Mouse (Mus musculus) spleen, postnatal 36 days (tissue): ENCODE measurements at regions not wholly inside any gene's neighbourhood (a gene's known extent, or its start where the extent isn't known, plus 50 kb on each side); places are given as distances from the start of the nearest gene placed in this dataset.
"Not testable (repeated sequence)": the region's sequence is repeated elsewhere in the genome, so short reads cannot be mapped to it uniquely, and the experiment has no call there.

ENCODE experiments used
- DNase-seq, 2 experiments: peaks; one replicate each; pipeline ENCODE4 v3.0.0; 2022; ENCODE audit warnings: low spot score in 2 of 2, mixed read lengths in 1 of 2

- no peak for DNase-seq
These were observed 51.8 kb downstream of the Gm5426 start for GRCm38 (mm10) chr10:96188168-96188567.

GRCm38 (mm10) chr10:96190168-96190987 lies 54.0 kb downstream of the Gm5426 start:
- DNase-seq: no peak

- DNase-seq: peak; percentile 71 to 74
These were observed 64.7 kb downstream of the Gm5426 start for GRCm38 (mm10) chr10:96200932-96201641.

GRCm38 (mm10) chr10:96201891-96202290 lies 65.5 kb downstream of the Gm5426 start:
- no peak for DNase-seq

- DNase-seq: no peak
These were observed 66.5 kb downstream of the Gm5426 start for GRCm38 (mm10) chr10:96202871-96203270.

- DNase-seq: no peak
These were observed 67.8 kb downstream of the Gm5426 start for GRCm38 (mm10) chr10:96204198-96204597.

- no peak for DNase-seq
These were observed 72.8 kb downstream of the Gm5426 start for GRCm38 (mm10) chr10:96209171-96209570.

- no peak for DNase-seq
These were observed 74.8 kb downstream of the Gm5426 start for GRCm38 (mm10) chr10:96211189-96211588.

- peak; percentile 78 to 87 for DNase-seq
These were observed 77.5 kb downstream of the Gm5426 start for GRCm38 (mm10) chr10:96213876-96214275.

GRCm38 (mm10) chr10:96214285-96214684 lies 77.9 kb downstream of the Gm5426 start:
- no peak for DNase-seq

- peak; percentile 56 to 59 for DNase-seq
These were observed 78.5 kb downstream of the Gm5426 start for GRCm38 (mm10) chr10:96214946-96215345.

GRCm38 (mm10) chr10:96220731-96221130 lies 84.3 kb downstream of the Gm5426 start:
- no peak for DNase-seq

- peak; percentile 25 to 45 for DNase-seq
These were observed 94.0 kb downstream of the Gm5426 start for GRCm38 (mm10) chr10:96230391-96230790.

- DNase-seq: no peak
These were observed 94.9 kb downstream of the Gm5426 start for GRCm38 (mm10) chr10:96231309-96231708.

GRCm38 (mm10) chr10:96232889-96233288 lies 96.5 kb downstream of the Gm5426 start:
- no peak for DNase-seq

- DNase-seq: no peak
These were observed 98.4 kb downstream of the Gm5426 start for GRCm38 (mm10) chr10:96234564-96235412.

- DNase-seq: not testable (repeated sequence)
These were observed 99.6 kb downstream of the Gm5426 start for GRCm38 (mm10) chr10:96236031-96236430.

- DNase-seq: no peak
These were observed 100.5 kb downstream of the Gm5426 start for GRCm38 (mm10) chr10:96236777-96237373.

- DNase-seq: no peak
These were observed 101.2 kb downstream of the Gm5426 start for GRCm38 (mm10) chr10:96237572-96238130.

- no peak for DNase-seq
These were observed 101.8 kb downstream of the Gm5426 start for GRCm38 (mm10) chr10:96238251-96238650.

GRCm38 (mm10) chr10:96238850-96239249 lies 102.4 kb downstream of the Gm5426 start:
- no peak for DNase-seq
